Mouse (Mus musculus) embryonic fibroblast, embryonic 13.5 days (primary cell): ENCODE results near the gene Zranb3. TPM values are rescaled to one million over a fixed set of nuclear protein-coding genes. Genes with fewer than 3 reads are reported as not detected.
A peak's percentile ranks its signal among the peaks of the same experiment; 100 is the strongest.

Experiments used
- H3K27ac ChIP-seq: 2 replicates; pipeline ENCODE4 v1.5.1; 2012; ENCODE audit warnings: low read length, control low read depth, inconsistent platforms; ENCODE audit not compliant: insufficient read depth
- H3K4me1 ChIP-seq: 2 replicates; pipeline ENCODE4 v1.6.1; 2011; ENCODE audit warnings: low read length; ENCODE audit not compliant: control insufficient read depth, insufficient read depth
- H3K4me3 ChIP-seq: 2 replicates; pipeline ENCODE4 v1.5.1; 2011; ENCODE audit warnings: mild to moderate bottlenecking, control low read depth, low read length; ENCODE audit not compliant: insufficient read depth
- CTCF ChIP-seq: IDR thresholded peaks from 2 replicates; pipeline ENCODE4 v1.5.1; 2011; ENCODE audit warnings: mild to moderate bottlenecking, control low read depth, low read length, moderate library complexity, borderline replicate concordance; ENCODE audit not compliant: insufficient read depth
- POLR2A ChIP-seq: IDR thresholded peaks from 2 replicates; pipeline ENCODE4 v1.6.1; 2011; ENCODE audit warnings: low read depth, mild to moderate bottlenecking, control low read depth, low read length, moderate library complexity
- polyA plus RNA-seq: library from polyadenylated mRNA; stranded (reverse); fragments of >200 nt; gene quantifications from 2 replicates; pipeline ENCODE4 v1.2.4, GENCODE M21; 2011; ENCODE audit warnings: low read depth; ENCODE audit not compliant: missing spikeins, insufficient read length

The Zranb3 gene
- polyA plus RNA-seq, 1 experiment, result 10.9 TPM

GRCm38 (mm10) chr1:127982268-127982667, 120.6 kb downstream of the Zranb3 start:
- Histone ChIP-seq H3K4me3 (no peak overlapping the region), H3K4me1 (peaks cover 5% of the 10 kb centered on the region; the same call in 1 of the 2 replicates), H3K27ac (no peak overlapping the region)
- no peak for TF ChIP-seq POLR2A
- TF ChIP-seq CTCF, result no peak

- Histone ChIP-seq H3K4me1 (peaks cover 4% of the 10 kb centered on the region; the same call in 1 of the 2 replicates), H3K4me3 (no peak overlapping the region), H3K27ac (no peak overlapping the region)
- TF ChIP-seq CTCF (no peak), POLR2A (no peak)
These were observed 121.8 kb downstream of the Zranb3 start for GRCm38 (mm10) chr1:127980911-127981559.

- Histone ChIP-seq H3K4me3 (no peak overlapping the region), H3K4me1 (peaks cover 6% of the 10 kb centered on the region; the same call in 1 of the 2 replicates), H3K27ac (no peak overlapping the region)
- no peak for TF ChIP-seq POLR2A
- TF ChIP-seq CTCF, result no peak
These were observed 124.7 kb downstream of the Zranb3 start for GRCm38 (mm10) chr1:127978125-127978524.

- Histone ChIP-seq H3K27ac (0 out of 2 replicates have a peak overlapping the region, but pooled peaks have one; percentile 11), H3K4me3 (no peak overlapping the region), H3K4me1 (peaks cover 4% of the 10 kb centered on the region; the same call in 1 of the 2 replicates)
- TF ChIP-seq CTCF, result no peak
- no peak for TF ChIP-seq POLR2A
These were observed 126.7 kb downstream of the Zranb3 start for GRCm38 (mm10) chr1:127976106-127976505.

GRCm38 (mm10) chr1:127975676-127976075, 127.2 kb downstream of the Zranb3 start:
- H3K27ac ChIP-seq, result 0 out of 2 replicates have a peak overlapping the region, but pooled peaks have one; percentile 11
- TF ChIP-seq CTCF (no peak), POLR2A (no peak)
- H3K4me3 ChIP-seq, result no peak overlapping the region
- peaks cover 4% of the 10 kb centered on the region; the same call in 1 of the 2 replicates for H3K4me1 ChIP-seq

- Histone ChIP-seq H3K27ac (no peak overlapping the region), H3K4me1 (peaks cover 4% of the 10 kb centered on the region; the same call in 1 of the 2 replicates)
- TF ChIP-seq CTCF (no peak), POLR2A (no peak)
These were observed 128.8 kb downstream of the Zranb3 start for GRCm38 (mm10) chr1:127974082-127974481.

GRCm38 (mm10) chr1:127970870-127971269, 132.0 kb downstream of the Zranb3 start:
- no peak overlapping the region for H3K4me3 ChIP-seq
- peaks cover under 1% of the 10 kb centered on the region; the same call in 1 of the 2 replicates for H3K4me1 ChIP-seq
- no peak overlapping the region for H3K27ac ChIP-seq
- TF ChIP-seq CTCF (no peak), POLR2A (no peak)

More at GRCm38 (mm10) chr1:127974082-127974481, 128.8 kb downstream of the Zranb3 start:
- no peak overlapping the region for H3K4me3 ChIP-seq

- TF ChIP-seq POLR2A (no peak), CTCF (no peak)
- H3K4me3 ChIP-seq, result no peak overlapping the region
- H3K27ac ChIP-seq, result no peak overlapping the region
- peaks cover 10% of the 10 kb centered on the region for H3K4me1 ChIP-seq
These were observed 139.5 kb downstream of the Zranb3 start for GRCm38 (mm10) chr1:127963326-127963725.

GRCm38 (mm10) chr1:127961140-127961539, 141.7 kb downstream of the Zranb3 start:
- Histone ChIP-seq H3K27ac (no peak overlapping the region), H3K4me3 (no peak overlapping the region), H3K4me1 (peaks cover 10% of the 10 kb centered on the region)
- TF ChIP-seq CTCF, result no peak
- TF ChIP-seq POLR2A, result no peak

- Histone ChIP-seq H3K27ac (peak overlapping the region; percentile 76), H3K4me1 (peaks cover 10% of the 10 kb centered on the region), H3K4me3 (no peak overlapping the region)
- no peak for TF ChIP-seq CTCF
- no peak for TF ChIP-seq POLR2A
These were observed 143.5 kb downstream of the Zranb3 start for GRCm38 (mm10) chr1:127959312-127959718.
